8 mouse cellular contexts compared by ENCODE assay signal in the genomic region with DNA sequence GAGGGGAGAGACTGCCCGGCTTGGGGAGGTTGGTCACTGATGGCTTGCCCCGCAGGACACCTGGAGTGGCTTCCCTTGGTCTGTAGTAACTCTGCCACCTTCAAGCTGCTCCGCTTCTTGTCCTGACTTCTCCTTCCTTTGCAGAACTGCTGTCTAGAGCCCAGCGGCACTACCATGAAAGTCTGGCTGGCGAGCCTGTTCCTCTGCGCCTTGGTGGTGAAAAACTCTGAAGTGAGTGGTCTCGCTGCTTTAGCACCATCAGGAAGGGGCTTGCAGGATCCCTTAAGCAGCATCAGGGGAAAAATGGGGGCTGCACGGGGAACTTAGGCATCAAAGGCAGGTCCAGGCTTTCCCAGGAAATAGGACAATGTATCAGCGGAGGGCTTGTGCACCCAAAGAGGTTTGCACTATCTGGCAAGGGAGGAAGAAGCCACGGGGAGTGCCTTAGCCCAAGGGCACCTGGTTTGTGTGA. TPM values are rescaled to one million over a fixed set of nuclear protein-coding genes. Genes with fewer than 3 reads are reported as not detected.
DNase-seq lines count a peak whose midpoint lies in the region; ATAC-seq and TF ChIP-seq lines count a peak whose summit lies in the region.

No protein-coding gene starts in this region.

- H3K4me1 ChIP-seq in kidney, adult 2 months (ENCODE audit: control insufficient read depth, insufficient read depth, low read length), result peaks cover 4% of the 10 kb centered on the region; the same call in 1 of the 2 replicates
- H3K4me1 ChIP-seq in bone marrow, adult 2 months (ENCODE audit: control insufficient read depth, insufficient read depth, low read length), result peaks cover 5% of the 10 kb centered on the region; the same call in 1 of the 2 replicates
- peaks cover 3% of the 10 kb centered on the region; the same call in 1 of the 2 replicates for H3K4me1 ChIP-seq in heart, embryonic 16.5 days (ENCODE audit: control insufficient read depth, insufficient read depth, low read length)
- H3K4me1 ChIP-seq in liver, embryonic 12.5 days, result peaks cover 13% of the 10 kb centered on the region
- H3K4me1 ChIP-seq in stomach, embryonic 15.5 days, result 0 out of 2 replicates have a peak, but pooled peaks cover 7% of the 10 kb centered on the region

- H3K9me3 ChIP-seq in heart, embryonic 16.5 days (replicated peaks; ENCODE audit: control insufficient read depth, low read length), result no peaks in the 10 kb centered on the region
- H3K9me3 ChIP-seq in liver, embryonic 12.5 days (replicated peaks), result no peaks in the 10 kb centered on the region
- no peaks in the 10 kb centered on the region for H3K9me3 ChIP-seq in stomach, embryonic 15.5 days

- H3K9ac ChIP-seq in heart, embryonic 16.5 days (ENCODE audit: low read length), result peak overlapping the region; percentile 79
- peak overlapping the region; percentile 60 for H3K9ac ChIP-seq in liver, embryonic 12.5 days
- H3K9ac ChIP-seq in stomach, embryonic 15.5 days, result peak overlapping the region; percentile 37

- H3K27me3 ChIP-seq in kidney, adult 2 months (replicated peaks; ENCODE audit: control insufficient read depth, insufficient read depth, low read length), result no peaks in the 10 kb centered on the region
- no peaks in the 10 kb centered on the region for H3K27me3 ChIP-seq in heart, embryonic 16.5 days (ENCODE audit: control insufficient read depth, insufficient read depth, low read length)
- peaks cover 61% of the 10 kb centered on the region for H3K27me3 ChIP-seq in liver, embryonic 12.5 days (replicated peaks)
- H3K27me3 ChIP-seq in stomach, embryonic 15.5 days (replicated peaks), result no peaks in the 10 kb centered on the region

- peak overlapping the region; percentile 97 for H3K27ac ChIP-seq in kidney, adult 2 months (ENCODE audit: insufficient read depth, low read depth, low read length)
- H3K27ac ChIP-seq in bone marrow, adult 2 months (ENCODE audit: control insufficient read depth, insufficient read depth, low read depth, low read length, poor library complexity), result peak overlapping the region; percentile 58
- H3K27ac ChIP-seq in heart, embryonic 16.5 days (ENCODE audit: low read length), result peak overlapping the region; percentile 57; the same call in 1 of the 2 replicates
- no peak overlapping the region for H3K27ac ChIP-seq in liver, embryonic 12.5 days
- 0 out of 2 replicates have a peak overlapping the region, but pooled peaks have one; percentile 26 for H3K27ac ChIP-seq in stomach, embryonic 15.5 days

- 6% methylated on average over 10 of the region's 10 CpGs for WGBS in kidney, adult 2 months
- 3% methylated on average over 10 of the region's 10 CpGs for WGBS in bone marrow, adult 2 months
- 7% methylated on average over 10 of the region's 10 CpGs for WGBS in heart, embryonic 16.5 days
- WGBS in liver, embryonic 12.5 days (ENCODE audit: insufficient replicate concordance), result 5% methylated on average over 10 of the region's 10 CpGs
- 6% methylated on average over 10 of the region's 10 CpGs for WGBS in stomach, embryonic 15.5 days

- ATAC-seq in heart, embryonic 16.5 days (replicated peaks; ENCODE audit: extremely low read depth, insufficient read depth, low FRiP score), result peak; percentile 33; the same call in 1 of the 2 replicates
- ATAC-seq in liver, embryonic 12.5 days, result no peak; the same call in 1 of the 2 replicates
- ATAC-seq in stomach, embryonic 15.5 days (ENCODE audit: insufficient read depth, low FRiP score, low read depth), result no peak

- DNase-seq in kidney, adult 2 months, result no peak
- DNase-seq in kidney, adult 18-20 months, result no peak
- DNase-seq in right cerebral cortex, adult 18-20 months, result no peak
- no peak for DNase-seq in gastrocnemius, postnatal 10 days

- no peak for TF ChIP-seq CTCF in kidney, adult 2 months (conservative IDR thresholded peaks at IDR 0.05; ENCODE audit: insufficient read depth, insufficient read length, low read depth, low read length)
- no peak for TF ChIP-seq CTCF in bone marrow, adult 2 months (IDR thresholded peaks at IDR 0.05; ENCODE audit: control insufficient read depth, insufficient read depth, low read length)

- no peak for TF ChIP-seq POLR2A in kidney, adult 2 months (IDR thresholded peaks at IDR 0.05; ENCODE audit: low read depth, low read length)
- no peak for TF ChIP-seq POLR2A in bone marrow, adult 2 months (IDR thresholded peaks at IDR 0.05; ENCODE audit: borderline replicate concordance, control insufficient read depth, low read depth, low read length)

- peak overlapping the region; percentile 86 for H3K4me2 ChIP-seq in heart, embryonic 16.5 days (ENCODE audit: low read depth, low read length)
- H3K4me2 ChIP-seq in liver, embryonic 12.5 days, result peak overlapping the region; percentile 85
- peak overlapping the region; percentile 97 for H3K4me2 ChIP-seq in stomach, embryonic 15.5 days

- H3K36me3 ChIP-seq in kidney, adult 2 months (ENCODE audit: control insufficient read depth, insufficient read depth, low read length), result peaks cover 21% of the 10 kb centered on the region
- no peaks in the 10 kb centered on the region for H3K36me3 ChIP-seq in heart, embryonic 16.5 days (ENCODE audit: control insufficient read depth, insufficient read depth)
- no peaks in the 10 kb centered on the region for H3K36me3 ChIP-seq in liver, embryonic 12.5 days
- no peaks in the 10 kb centered on the region for H3K36me3 ChIP-seq in stomach, embryonic 15.5 days

- H3K4me3 ChIP-seq in kidney, adult 2 months (ENCODE audit: insufficient read depth, low read depth, low read length), result peak overlapping the region; percentile 98
- peak overlapping the region; percentile 58 for H3K4me3 ChIP-seq in bone marrow, adult 2 months (replicated peaks; ENCODE audit: control insufficient read depth, low read depth, low read length)
- H3K4me3 ChIP-seq in heart, embryonic 16.5 days (ENCODE audit: low read length), result peak overlapping the region; percentile 65
- peak overlapping the region; percentile 56 for H3K4me3 ChIP-seq in liver, embryonic 12.5 days
- H3K4me3 ChIP-seq in stomach, embryonic 15.5 days (replicated peaks), result peak overlapping the region; percentile 51

RNA-seq across cellular contexts. Expression of a gene that starts 0.5 kb away (rescaled TPM):
- polyA plus RNA-seq in kidney, adult 2 months (2012; rRNA removed), result 261 and 276 TPM in 2 replicates
- 1.8 and 6.9 TPM in 2 replicates for polyA plus RNA-seq in bone marrow, adult 2 months (2011; ENCODE audit: insufficient read depth, insufficient read length, low replicate concordance, missing spikeins)
- polyA plus RNA-seq in heart, embryonic 16.5 days (2015; fragmentation: Nextera tagmentation; extraction: Ambion mirVana), result 1.2 and 1.9 TPM in 2 replicates
- polyA plus RNA-seq in liver, embryonic 12.5 days (2016; fragmentation: Nextera tagmentation; extraction: Ambion mirVana), result 0.49 TPM in 2 replicates
- 1.3 and 1.9 TPM in 2 replicates for polyA plus RNA-seq in stomach, embryonic 15.5 days (2015; fragmentation: Nextera tagmentation; extraction: Ambion mirVana)
- total RNA-seq in gastrocnemius, postnatal 10 days (2021), result 10 to 100 TPM; 25.6 to 28.0 TPM

RNA-seq across cellular contexts. Expression of a gene that starts 43.1 kb away (rescaled TPM):
- 15.4 and 16.0 TPM in 2 replicates for polyA plus RNA-seq in kidney, adult 2 months (2012; rRNA removed)
- 4.8 and 13.8 TPM in 2 replicates for polyA plus RNA-seq in bone marrow, adult 2 months (2011; ENCODE audit: insufficient read depth, insufficient read length, low replicate concordance, missing spikeins)
- 81.5 and 103 TPM in 2 replicates for polyA plus RNA-seq in heart, embryonic 16.5 days (2015; fragmentation: Nextera tagmentation; extraction: Ambion mirVana)
- polyA plus RNA-seq in liver, embryonic 12.5 days (2016; fragmentation: Nextera tagmentation; extraction: Ambion mirVana), result 13.2 and 15.6 TPM in 2 replicates
- polyA plus RNA-seq in stomach, embryonic 15.5 days (2015; fragmentation: Nextera tagmentation; extraction: Ambion mirVana), result 40.4 and 49.1 TPM in 2 replicates
- 100 to 1,000 TPM; 120 to 134 TPM for total RNA-seq in gastrocnemius, postnatal 10 days (2021)

Comparison
In these comparisons a context has a peak if more than half of its experiments do, and no peak if none do; other contexts are left out.
1. RNA of a gene that starts 0.5 kb away (polyA plus RNA-seq): 261 to 276 TPM in kidney, adult 2 months; 1.8 to 6.9 TPM in bone marrow, adult 2 months, 1.3 to 1.9 TPM in stomach, embryonic 15.5 days, 1.2 to 1.9 TPM in heart, embryonic 16.5 days and 0.49 TPM in liver, embryonic 12.5 days; every median in the first group is over 10 times any median in the second.
2. Peak in every context shown above with its lines, with median percentiles within 50 percentile points of each other: H3K4me3 ChIP-seq, H3K4me2 ChIP-seq and H3K9ac ChIP-seq.